Mouse (Mus musculus) midbrain, embryonic 14.5 days (tissue): ENCODE measurements at regions not wholly inside any gene's neighbourhood (a gene's known extent, or its start where the extent isn't known, plus 50 kb on each side); places are given as distances from the start of the nearest gene placed in this dataset.

Experiments
- ATAC-seq: fragments of 200-750 bp; cut with Nextera tagmentation; 2 replicates; pipeline ENCODE4 v1.8.0; 2017; ENCODE audit warnings: moderate number of reproducible peaks, moderate library complexity; ENCODE audit not compliant: low FRiP score, low TSS enrichment
- DNase-seq: peaks from one replicate; pipeline ENCODE4 v3.0.0-alpha.2; 2015
- H3K27ac ChIP-seq: fragments of 300-500 bp; sonication (generic); replicated peaks from 2 replicates; pipeline ENCODE4 v1.5.1; 2014; ENCODE audit warnings: mild to moderate bottlenecking, low read depth, low read length, moderate library complexity
- H3K27me3 ChIP-seq: fragments of 300-500 bp; sonication (generic); 2 replicates; pipeline ENCODE4 v1.6.1; 2014; ENCODE audit warnings: low read length, control low read depth, mixed read lengths; ENCODE audit not compliant: control insufficient read depth, insufficient read depth
- H3K36me3 ChIP-seq: fragments of 300-500 bp; sonication (generic); 2 replicates; pipeline ENCODE4 v1.6.1; 2014; ENCODE audit warnings: low read length, control low read depth; ENCODE audit not compliant: control insufficient read depth, insufficient read depth
- H3K4me1 ChIP-seq: fragments of 300-500 bp; sonication (generic); 2 replicates; pipeline ENCODE4 v1.6.1; 2014; ENCODE audit warnings: mild to moderate bottlenecking, antibody characterized with exemption, low read length, control low read depth; ENCODE audit not compliant: control insufficient read depth, insufficient read depth
- H3K4me2 ChIP-seq: fragments of 300-500 bp; sonication (generic); 2 replicates; pipeline ENCODE4 v1.6.1; 2014; ENCODE audit warnings: mild to moderate bottlenecking, low read length, moderate library complexity
- H3K4me3 ChIP-seq: fragments of 300-500 bp; sonication (generic); replicated peaks from 2 replicates; pipeline ENCODE4 v1.5.1; 2014; ENCODE audit warnings: low read depth, low read length
- H3K9ac ChIP-seq: fragments of 300-500 bp; sonication (generic); replicated peaks from 2 replicates; pipeline ENCODE4 v1.6.1; 2014; ENCODE audit warnings: mild to moderate bottlenecking, low read length, moderate library complexity
- H3K9me3 ChIP-seq: fragments of 300-500 bp; sonication (generic); 2 replicates; pipeline ENCODE4 v1.6.1; 2016; ENCODE audit warnings: low read length, control low read depth, mixed read lengths; ENCODE audit not compliant: control insufficient read depth
- WGBS: fragments of 180-500 bp; shearing (Covaris S2); extraction: QIAGEN DNeasy Blood & Tissue Kit; methylation state at CpG from one replicate; pipeline ENCODE4 v1.1.7; 2014; 5-methylcytosine and 5-hydroxymethylcytosine counted together

DNA sequence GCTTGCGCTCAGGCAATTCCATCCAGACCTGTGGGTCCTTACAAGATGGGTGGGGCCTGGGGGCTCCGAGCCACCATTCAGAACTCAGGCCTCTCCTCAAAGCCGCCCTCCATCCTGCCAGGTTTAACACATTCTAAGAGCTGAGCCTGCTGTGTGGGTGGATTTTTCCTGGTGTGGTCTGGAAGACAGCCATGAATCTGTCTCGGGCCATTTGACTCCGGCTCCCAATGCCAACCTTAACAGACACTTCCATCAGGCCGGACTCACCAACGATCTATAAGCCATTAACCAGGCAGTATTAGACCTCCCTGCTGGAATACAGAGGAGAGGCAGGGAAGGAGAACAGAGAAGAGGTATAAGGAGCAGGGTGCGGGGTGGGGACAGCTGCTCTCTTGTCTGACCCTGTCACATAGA is 288.9 kb upstream of the Rpl38 start:
- 80% methylated on average over 8 of the region's 8 CpGs for WGBS
- H3K27ac ChIP-seq, result no peak overlapping the region
- H3K9me3 ChIP-seq, result no peaks in the 10 kb centered on the region
- H3K4me2 ChIP-seq, result no peak overlapping the region
- peaks cover 13% of the 10 kb centered on the region; the same call in 1 of the 2 replicates for H3K4me1 ChIP-seq
- ATAC-seq (no peak), DNase-seq (no peak)
- no peak overlapping the region for H3K4me3 ChIP-seq
- H3K36me3 ChIP-seq, result no peaks in the 10 kb centered on the region
- H3K9ac ChIP-seq, result no peak overlapping the region
- no peaks in the 10 kb centered on the region for H3K27me3 ChIP-seq

DNA sequence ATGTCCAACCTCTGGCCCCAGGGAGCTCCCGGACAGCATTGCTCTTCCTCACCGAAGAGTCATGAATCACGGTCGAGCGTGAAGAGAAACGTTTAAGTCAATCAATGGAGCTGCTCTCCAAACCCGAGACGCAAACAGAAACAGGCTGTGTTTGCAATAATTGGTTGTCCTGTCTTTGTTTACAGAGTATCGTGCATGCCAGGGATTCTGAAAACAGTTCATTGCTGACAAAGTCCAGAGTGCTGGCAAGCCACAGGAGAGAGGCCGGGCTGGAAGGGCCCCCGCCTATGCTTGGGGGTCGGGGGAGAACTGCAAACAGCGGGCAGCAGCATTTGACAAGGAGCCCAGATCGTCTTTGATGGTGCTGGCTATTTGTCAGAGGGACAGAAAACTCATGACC is 292.4 kb upstream of the Rpl38 start:
- no peak overlapping the region for H3K4me2 ChIP-seq
- WGBS, result 62% methylated on average over 14 of the region's 14 CpGs
- no peak overlapping the region for H3K4me3 ChIP-seq
- no peaks in the 10 kb centered on the region for H3K36me3 ChIP-seq
- peak overlapping the region; percentile 57 for H3K27ac ChIP-seq
- ATAC-seq (no peak), DNase-seq (peak; percentile 29)
- H3K9ac ChIP-seq, result no peak overlapping the region
- peaks cover 14% of the 10 kb centered on the region for H3K4me1 ChIP-seq
- no peaks in the 10 kb centered on the region for H3K27me3 ChIP-seq
- H3K9me3 ChIP-seq, result no peaks in the 10 kb centered on the region

DNA sequence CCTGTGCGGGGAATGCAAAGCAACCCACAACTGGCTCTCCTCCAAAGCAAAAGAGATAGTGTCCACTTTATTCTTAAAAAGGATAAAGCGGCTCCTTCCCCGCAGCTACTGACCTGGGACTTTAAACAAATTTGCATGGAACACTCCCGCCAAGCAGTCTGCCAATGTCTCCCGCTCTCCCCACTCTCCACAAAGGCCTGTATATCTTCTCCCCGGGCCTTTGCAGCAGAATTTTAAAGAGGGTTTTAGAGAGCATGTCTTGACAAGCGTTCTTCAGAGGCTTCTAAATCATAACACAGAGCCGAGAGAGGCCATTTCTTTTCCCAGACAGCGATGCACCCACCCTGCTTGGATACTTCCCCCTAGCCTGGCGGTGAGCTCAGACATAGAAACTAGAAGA is 297.6 kb upstream of the Rpl38 start:
- peak; percentile 51 for DNase-seq
- no peak overlapping the region for H3K9ac ChIP-seq
- H3K36me3 ChIP-seq, result no peaks in the 10 kb centered on the region
- WGBS, result 25% methylated on average over 10 of the region's 10 CpGs
- no peak overlapping the region; the same call in 1 of the 2 replicates for H3K27ac ChIP-seq
- H3K9me3 ChIP-seq, result no peaks in the 10 kb centered on the region
- no peaks in the 10 kb centered on the region for H3K27me3 ChIP-seq
- H3K4me3 ChIP-seq, result no peak overlapping the region
- no peak overlapping the region for H3K4me2 ChIP-seq
- ATAC-seq, result no peak
- peaks cover 16% of the 10 kb centered on the region for H3K4me1 ChIP-seq

DNA sequence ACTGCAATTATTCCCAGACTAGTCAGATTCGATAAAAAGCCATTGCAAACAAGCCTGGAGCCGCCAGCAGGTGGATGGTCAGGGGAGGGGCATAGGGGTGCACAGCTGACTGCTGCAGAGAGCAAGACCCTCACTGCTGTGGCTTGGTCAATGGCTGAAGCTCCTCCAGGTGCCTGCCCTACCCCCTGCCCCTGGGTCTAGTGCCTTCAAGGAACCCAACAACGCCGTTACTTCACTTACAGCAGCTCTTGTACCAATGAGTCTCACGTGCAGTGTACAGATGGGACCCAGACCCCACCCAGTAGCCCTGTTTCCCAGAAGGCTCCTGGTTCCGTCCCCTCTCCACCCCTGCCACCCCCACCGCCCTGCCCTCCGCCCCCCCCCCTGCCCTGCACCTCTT is 300.5 kb upstream of the Rpl38 start:
- H3K27me3 ChIP-seq, result no peaks in the 10 kb centered on the region
- no peak overlapping the region for H3K27ac ChIP-seq
- H3K9ac ChIP-seq, result no peak overlapping the region
- peaks cover 8% of the 10 kb centered on the region; the same call in 1 of the 2 replicates for H3K4me1 ChIP-seq
- H3K4me3 ChIP-seq, result no peak overlapping the region
- ATAC-seq, result no peak
- no peaks in the 10 kb centered on the region for H3K9me3 ChIP-seq
- 79% methylated on average over 8 of the region's 8 CpGs for WGBS
- no peaks in the 10 kb centered on the region for H3K36me3 ChIP-seq
- no peak overlapping the region for H3K4me2 ChIP-seq
- DNase-seq, result no peak

DNA sequence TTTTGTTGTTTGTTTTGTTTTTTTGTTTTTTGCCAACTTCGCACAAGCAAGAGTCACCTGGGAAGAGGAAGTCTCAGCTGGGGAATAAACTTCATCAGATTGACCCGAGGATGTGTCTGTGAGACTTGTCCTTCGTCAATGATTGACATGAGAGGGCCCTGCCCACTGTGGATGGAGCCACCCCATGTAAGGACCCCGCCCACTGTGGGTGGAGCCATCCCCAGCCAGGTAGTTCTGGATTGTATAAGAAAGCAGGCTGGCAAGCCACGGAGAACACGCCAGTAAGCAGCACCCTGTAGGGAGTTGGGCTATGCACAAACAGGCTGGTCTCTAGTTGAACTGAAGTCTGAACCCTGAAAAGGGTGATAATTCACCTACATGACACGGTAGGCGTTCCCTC is 294.1 kb upstream of the Sdk2 start:
- no peak for DNase-seq

DNA sequence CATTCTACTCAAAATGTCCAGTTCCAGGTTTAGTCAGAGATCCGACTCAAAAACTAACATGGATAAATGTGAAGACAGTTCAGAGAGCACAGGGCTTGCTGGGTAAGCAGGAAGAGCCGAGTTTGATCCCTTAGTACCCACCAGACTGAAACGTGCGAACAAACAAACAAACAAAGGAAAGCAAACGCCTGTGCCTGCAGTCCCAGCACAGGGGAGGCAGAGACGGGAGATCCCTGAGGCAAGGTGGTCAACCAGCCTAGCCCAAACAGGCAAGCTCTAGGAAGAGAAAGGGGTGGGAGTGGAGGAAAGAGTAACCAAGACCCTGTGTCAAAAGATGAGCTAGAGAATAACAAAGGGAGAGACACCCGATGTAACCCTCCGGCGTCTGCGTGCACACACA is 293.5 kb upstream of the Sdk2 start:
- ATAC-seq (no peak), DNase-seq (no peak)
- 93% methylated on average over 10 of the region's 10 CpGs for WGBS
- no peaks in the 10 kb centered on the region for H3K27me3 ChIP-seq
- H3K4me3 ChIP-seq, result no peak overlapping the region
- no peak overlapping the region for H3K9ac ChIP-seq
- no peaks in the 10 kb centered on the region for H3K36me3 ChIP-seq
- no peak overlapping the region for H3K4me2 ChIP-seq
- H3K9me3 ChIP-seq, result no peaks in the 10 kb centered on the region
- no peaks in the 10 kb centered on the region for H3K4me1 ChIP-seq
- H3K27ac ChIP-seq, result no peak overlapping the region

More for the DNA sequence above, 294.1 kb upstream of the Sdk2 start:
- H3K9me3 ChIP-seq, result no peaks in the 10 kb centered on the region
- H3K27ac ChIP-seq, result no peak overlapping the region
- WGBS, result 84% methylated on average over 8 of the region's 8 CpGs
- no peaks in the 10 kb centered on the region for H3K27me3 ChIP-seq
- H3K4me1 ChIP-seq, result no peaks in the 10 kb centered on the region
- H3K36me3 ChIP-seq, result no peaks in the 10 kb centered on the region
- H3K4me2 ChIP-seq, result no peak overlapping the region
- H3K4me3 ChIP-seq, result no peak overlapping the region
- ATAC-seq, result no peak
- H3K9ac ChIP-seq, result no peak overlapping the region

DNA sequence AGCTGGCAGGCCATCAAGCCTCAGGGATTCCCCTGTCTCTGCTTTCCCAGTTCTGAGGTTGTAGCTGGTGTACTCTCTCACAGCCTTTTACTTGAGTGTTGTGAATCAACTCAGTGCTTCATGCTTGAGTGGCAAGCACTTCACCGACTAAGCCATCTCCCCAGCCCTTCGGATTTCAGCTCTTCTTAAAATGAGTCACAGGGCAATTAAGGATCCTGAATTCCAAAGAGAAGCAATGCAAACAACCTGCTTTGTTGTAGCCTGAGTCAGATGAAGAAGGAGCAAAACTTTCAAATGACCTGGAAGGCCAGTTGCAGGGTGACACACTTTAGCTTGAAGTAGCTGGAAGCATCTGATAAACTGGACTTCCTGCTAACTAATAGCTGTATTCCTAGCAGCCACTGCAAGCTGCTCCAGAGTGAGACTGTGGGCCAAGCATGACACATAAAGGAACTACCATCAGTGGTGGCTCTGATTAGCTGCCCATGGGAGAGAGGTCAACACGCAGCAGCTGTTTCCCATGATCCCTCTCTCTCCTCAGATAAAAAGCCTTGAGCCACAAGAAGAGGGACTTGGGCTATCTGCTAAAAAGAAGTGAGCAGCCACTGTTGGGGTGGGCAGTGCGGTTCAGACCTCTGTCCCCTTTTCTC is 285.4 kb upstream of the Sdk2 start:
- ATAC-seq, result no peak
- 54% methylated on average over 4 of the region's 4 CpGs for WGBS
- H3K27me3 ChIP-seq, result no peaks in the 10 kb centered on the region

DNA sequence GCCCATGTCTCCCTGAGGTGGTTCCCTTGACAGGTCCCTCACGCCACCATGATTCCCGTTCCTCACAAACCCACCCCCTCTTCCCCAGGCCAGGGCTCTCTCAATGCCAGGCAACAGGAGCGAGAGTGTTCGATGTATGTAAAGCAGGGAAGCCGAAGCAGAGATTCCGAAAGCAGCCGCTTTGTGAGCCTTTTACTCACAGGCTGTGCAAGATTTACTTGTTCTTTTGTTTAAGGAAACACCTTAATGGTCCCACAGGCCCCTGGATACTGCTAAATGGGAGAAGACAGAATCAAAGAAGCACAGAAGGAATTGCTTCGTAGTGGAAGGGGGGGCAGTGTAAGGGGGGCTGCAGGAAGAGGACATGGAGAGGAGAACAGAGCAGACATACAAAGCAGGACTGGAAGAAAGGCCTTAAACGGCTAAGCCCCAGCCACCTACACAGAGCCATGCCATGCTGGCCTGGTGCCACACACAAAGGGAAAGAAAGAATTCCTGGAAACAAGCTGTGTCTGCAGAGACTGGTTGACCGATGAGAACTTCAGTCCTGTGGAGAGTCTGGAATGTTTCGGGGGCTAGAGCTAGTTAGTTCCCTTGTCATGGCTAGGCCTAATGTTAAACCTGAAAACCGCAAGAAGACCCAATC is 270.1 kb upstream of the Sdk2 start:
- DNase-seq (peak; percentile 58), ATAC-seq (no peak)
- no peaks in the 10 kb centered on the region for H3K27me3 ChIP-seq
- H3K27ac ChIP-seq, result no peak overlapping the region
- H3K9ac ChIP-seq, result no peak overlapping the region
- no peaks in the 10 kb centered on the region for H3K9me3 ChIP-seq
- H3K4me1 ChIP-seq, result peaks cover 18% of the 10 kb centered on the region
- no peaks in the 10 kb centered on the region for H3K36me3 ChIP-seq
- 40% methylated on average over 12 of the region's 12 CpGs for WGBS
- H3K4me2 ChIP-seq, result no peak overlapping the region
- H3K4me3 ChIP-seq, result no peak overlapping the region

More for the DNA sequence above, 285.4 kb upstream of the Sdk2 start:
- H3K9me3 ChIP-seq, result no peaks in the 10 kb centered on the region
- H3K36me3 ChIP-seq, result no peaks in the 10 kb centered on the region
- H3K27ac ChIP-seq, result no peak overlapping the region
- H3K4me3 ChIP-seq, result no peak overlapping the region
- H3K9ac ChIP-seq, result no peak overlapping the region
- DNase-seq, result no peak
- no peaks in the 10 kb centered on the region for H3K4me1 ChIP-seq
- no peak overlapping the region for H3K4me2 ChIP-seq
